Mouse (Mus musculus) layer of hippocampus, postnatal 14 days (tissue): ENCODE data around the gene Apol10a. TPM values are rescaled to one million over a fixed set of nuclear protein-coding genes. Genes with fewer than 3 reads are reported as not detected.
"Not testable (repeated sequence)": the region's sequence is repeated elsewhere in the genome, so short reads cannot be mapped to it uniquely, and the experiment has no call there.

Source experiments
- DNase-seq, 2 experiments: peaks; one replicate each; pipeline ENCODE4 v3.0.0; 2021 to 2022; ENCODE audit warnings: low spot score in 2 of 2, mixed read lengths in 1 of 2
- long read RNA-seq, 2 experiments: library from polyadenylated mRNA; stranded (forward); transcript quantifications; one replicate each; pipeline ENCODE4 v2.0.0; 2021
- total RNA-seq, 2 experiments: library from RNA; stranded (reverse); gene quantifications; 2 replicates each; pipeline ENCODE4 v1.2.3; 2021

Apol10a gene
- total RNA-seq: not detected
- long read RNA-seq, experiment 1: 0 reads
- long read RNA-seq, experiment 2: 0 reads

GRCm38 (mm10) chr15:77476693-77477092 is at the start of gene Apol10a:
Gene Apol10a (plus strand): TSS chr15:77477047.
- not testable (repeated sequence) for DNase-seq

GRCm38 (mm10) chr15:77428690-77429448 is 48.0 kb upstream of the Apol10a start:
- DNase-seq: not testable (repeated sequence)

- DNase-seq: peak; percentile 7 to 35
Observed at GRCm38 (mm10) chr15:77444746-77445145, 32.1 kb upstream of the Apol10a start.

GRCm38 (mm10) chr15:77445668-77446067 is 31.2 kb upstream of the Apol10a start:
- DNase-seq: not testable (repeated sequence)

- not testable (repeated sequence) for DNase-seq
Observed at GRCm38 (mm10) chr15:77447392-77447791, 29.5 kb upstream of the Apol10a start, which contains the start of gene Apol7b. Gene Apol7b (minus strand): TSS chr15:77447492.

GRCm38 (mm10) chr15:77449927-77450326 is 26.9 kb upstream of the Apol10a start:
- DNase-seq: not testable (repeated sequence)

- not testable (repeated sequence) for DNase-seq
Observed at GRCm38 (mm10) chr15:77474699-77475390, 2.0 kb upstream of the Apol10a start.

GRCm38 (mm10) chr15:77482140-77482794 is 5.4 kb downstream of the Apol10a start:
- no peak for DNase-seq

- DNase-seq: not testable (repeated sequence)
Observed at GRCm38 (mm10) chr15:77493181-77493580, 16.3 kb downstream of the Apol10a start.

GRCm38 (mm10) chr15:77494694-77495093 is 17.8 kb downstream of the Apol10a start:
- not testable (repeated sequence) for DNase-seq

- not testable (repeated sequence) for DNase-seq
Observed at GRCm38 (mm10) chr15:77507966-77508365, 31.1 kb downstream of the Apol10a start, which contains the start of gene Apol11a. Gene Apol11a (plus strand): TSS chr15:77508271.

- DNase-seq: not testable (repeated sequence)
Observed at GRCm38 (mm10) chr15:77520596-77520995, 43.7 kb downstream of the Apol10a start.

- peak; percentile 26 to 29 for DNase-seq
Observed at GRCm38 (mm10) chr15:77523186-77523843, 46.5 kb downstream of the Apol10a start.

- no peak for DNase-seq
Observed at GRCm38 (mm10) chr15:77533216-77533615, 56.4 kb downstream of the Apol10a start, which contains the start of gene Apol7c. Gene Apol7c (minus strand): TSS chr15:77533316.

GRCm38 (mm10) chr15:77539221-77539620 is 62.4 kb downstream of the Apol10a start:
- DNase-seq: not testable (repeated sequence)

Other genes with a start within 250 kb of the Apol10a start
- 100 to 1,000 TPM; 228 to 234 TPM for gene Rbfox2, start 170.0 kb upstream of the Apol10a start, total RNA-seq
- gene Apol7a, start 77.9 kb upstream of the Apol10a start, total RNA-seq: not detected
- not detected for gene Apol9a, start 65.9 kb upstream of the Apol10a start, total RNA-seq
- not detected for gene Apol7b, start 29.6 kb upstream of the Apol10a start, total RNA-seq
- not detected for gene Apol11a, start 31.2 kb downstream of the Apol10a start, total RNA-seq
- not detected for gene Apol7c, start 56.3 kb downstream of the Apol10a start, total RNA-seq
- gene 1700025B11Rik, start 84.8 kb downstream of the Apol10a start, total RNA-seq: not detected
- not detected for gene Apol10b, start 119.1 kb downstream of the Apol10a start, total RNA-seq
- not detected for gene Gm36245, start 122.2 kb downstream of the Apol10a start, total RNA-seq
- not detected for gene Apol11b, start 166.2 kb downstream of the Apol10a start, total RNA-seq
- not detected for gene Apol7e, start 221.8 kb downstream of the Apol10a start, total RNA-seq